Mouse (Mus musculus) CH12.LX (cell line): ENCODE data around the gene Endod1. TPM values are rescaled to one million over a fixed set of nuclear protein-coding genes. Genes with fewer than 3 reads are reported as not detected.

ENCODE experiments used
- DNase-seq: peaks from one replicate; pipeline ENCODE4 v3.0.0-alpha.2; 2013; ENCODE audit errors: extremely low read depth
- H3K27ac ChIP-seq: 2 replicates; pipeline ENCODE4 v1.5.1; 2012; ENCODE audit warnings: low read depth, mild to moderate bottlenecking, control low read depth, moderate library complexity; ENCODE audit not compliant: insufficient read depth
- H3K27me3 ChIP-seq: replicated peaks from 2 replicates; pipeline ENCODE3; 2012; ENCODE audit warnings: inconsistent platforms
- H3K36me3 ChIP-seq, 2 experiments: replicated peaks in 1 of 2; 2 replicates each; pipeline versions ENCODE3 to v1.6.1; 2012; ENCODE audit warnings: inconsistent platforms in 1 of 2, low read length in 1 of 2, mild to moderate bottlenecking in 1 of 2, mixed read lengths in 1 of 2, moderate library complexity in 1 of 2; ENCODE audit not compliant: control insufficient read depth in 1 of 2, insufficient read depth in 1 of 2
- H3K4me1 ChIP-seq, 2 experiments: 2 replicates each; pipeline ENCODE4 v1.6.1; 2012; ENCODE audit warnings: inconsistent platforms in 1 of 2, moderate library complexity in 1 of 2; ENCODE audit not compliant: insufficient read depth in 2 of 2, control insufficient read depth in 1 of 2
- H3K4me2 ChIP-seq: 2 replicates; pipeline ENCODE4 v1.6.1; 2012; ENCODE audit warnings: low read depth, mild to moderate bottlenecking, control low read depth; ENCODE audit not compliant: poor library complexity, insufficient read depth, severe bottlenecking
- H3K4me3 ChIP-seq, 3 experiments: fragments of 150-350 bp in 1 of 3; sonication (generic) in 1 of 3; replicated peaks in 1 of 3; 2 replicates each; pipeline versions ENCODE3 to v1.5.1; 2011 to 2012; ENCODE audit warnings: low read depth in 2 of 3, low read length in 2 of 3, mild to moderate bottlenecking in 2 of 3, moderate library complexity in 2 of 3, control low read depth in 1 of 3, improper control_type of control experiment in 1 of 3, inconsistent platforms in 1 of 3, mixed read lengths in 1 of 3; ENCODE audit not compliant: poor library complexity in 1 of 3
- H3K79me2 ChIP-seq: replicated peaks from 2 replicates; pipeline ENCODE4 v1.6.1; 2012; ENCODE audit warnings: mild to moderate bottlenecking, moderate library complexity; ENCODE audit not compliant: control insufficient read depth, poor library complexity, insufficient read depth, severe bottlenecking; ENCODE audit errors: extremely low read depth
- H3K9ac ChIP-seq: 2 replicates; pipeline ENCODE4 v1.6.1; 2012; ENCODE audit warnings: low read depth, mild to moderate bottlenecking, control low read depth, moderate library complexity; ENCODE audit not compliant: insufficient read depth
- H3K9me3 ChIP-seq: replicated peaks from 2 replicates; pipeline ENCODE3; 2012; ENCODE audit warnings: low read length, inconsistent platforms, mixed read lengths
- BHLHE40 ChIP-seq: IDR thresholded peaks from 2 replicates; pipeline ENCODE4 v1.6.1; 2011; ENCODE audit warnings: mild to moderate bottlenecking, low read depth, low read length, improper control_type of control experiment
- CHD2 ChIP-seq: IDR thresholded peaks from 2 replicates; pipeline ENCODE4 v1.6.1; 2011; ENCODE audit warnings: low read length, improper control_type of control experiment
- E2F4 ChIP-seq: IDR thresholded peaks from 2 replicates; pipeline ENCODE4 v1.6.1; 2011; ENCODE audit warnings: low read depth, low read length, improper control_type of control experiment; ENCODE audit not compliant: insufficient replicate concordance
- ETS1 ChIP-seq: conservative IDR thresholded peaks from 2 replicates; pipeline ENCODE4 v1.6.1; 2012; ENCODE audit warnings: low read depth, mild to moderate bottlenecking, inconsistent platforms, low read length, improper control_type of control experiment, moderate library complexity
- HCFC1 ChIP-seq: IDR thresholded peaks from 2 replicates; pipeline ENCODE4 v1.6.1; 2012; ENCODE audit warnings: low read depth, mild to moderate bottlenecking, inconsistent platforms, low read length, improper control_type of control experiment
- KAT2A ChIP-seq: IDR thresholded peaks from 2 replicates; pipeline ENCODE4 v1.6.1; 2012; ENCODE audit warnings: low read length, improper control_type of control experiment, inconsistent platforms; ENCODE audit not compliant: insufficient replicate concordance
- MAFK ChIP-seq: IDR thresholded peaks from 2 replicates; pipeline ENCODE4 v1.6.1; 2011; ENCODE audit warnings: low read length, improper control_type of control experiment; ENCODE audit not compliant: insufficient replicate concordance
- MAX ChIP-seq: IDR thresholded peaks from 2 replicates; pipeline ENCODE4 v1.6.1; 2011; ENCODE audit warnings: low read length, improper control_type of control experiment
- MAZ ChIP-seq: IDR thresholded peaks from 2 replicates; pipeline ENCODE4 v1.6.1; 2012; ENCODE audit warnings: low read depth, mild to moderate bottlenecking, inconsistent platforms, low read length, improper control_type of control experiment, moderate library complexity
- MEF2A ChIP-seq: IDR thresholded peaks from 2 replicates; pipeline ENCODE4 v1.6.1; 2014; ENCODE audit warnings: low read depth, mild to moderate bottlenecking, inconsistent platforms, low read length, improper control_type of control experiment, borderline replicate concordance
- MXI1 ChIP-seq: IDR thresholded peaks from 2 replicates; pipeline ENCODE4 v1.6.1; 2011; ENCODE audit warnings: mild to moderate bottlenecking, low read depth, low read length, improper control_type of control experiment
- NELFE ChIP-seq: IDR thresholded peaks from 2 replicates; pipeline ENCODE4 v1.6.1; 2011; ENCODE audit warnings: low read depth, low read length, improper control_type of control experiment
- NRF1 ChIP-seq: IDR thresholded peaks from 2 replicates; pipeline ENCODE4 v1.6.1; 2014; ENCODE audit warnings: low read depth, mild to moderate bottlenecking, inconsistent platforms, low read length, improper control_type of control experiment, moderate library complexity
- PAX5 ChIP-seq: IDR thresholded peaks from 2 replicates; pipeline ENCODE4 v1.6.1; 2012; ENCODE audit warnings: low read length, inconsistent platforms, mixed read lengths
- POLR2AphosphoS2 ChIP-seq: IDR thresholded peaks from 2 replicates; pipeline ENCODE4 v1.6.1; 2011; ENCODE audit warnings: low read depth, low read length, improper control_type of control experiment
- RAD21 ChIP-seq: IDR thresholded peaks from 2 replicates; pipeline ENCODE4 v1.6.1; 2011; ENCODE audit warnings: low read depth, mild to moderate bottlenecking, low read length, improper control_type of control experiment, moderate library complexity
- UBTF ChIP-seq: IDR thresholded peaks from 2 replicates; pipeline ENCODE4 v1.6.1; 2012; ENCODE audit warnings: low read depth, mild to moderate bottlenecking, inconsistent platforms, low read length, improper control_type of control experiment, moderate library complexity
- USF2 ChIP-seq: conservative IDR thresholded peaks from 2 replicates; pipeline ENCODE4 v1.6.1; 2011; ENCODE audit warnings: low read depth, low read length, improper control_type of control experiment
- ZC3H11A ChIP-seq: IDR thresholded peaks from 2 replicates; pipeline ENCODE4 v1.6.1; 2012; ENCODE audit warnings: low read depth, mild to moderate bottlenecking, inconsistent platforms, low read length, improper control_type of control experiment
- dilution Hi-C: fragments of 300-500 bp; cut with MboI; formaldehyde crosslinking; loops from 2 replicates; pipeline ENCODE4 v1.14.3; 2020; ENCODE audit warnings: low sequenced_read_pairs; ENCODE audit not compliant: extremely low pct_unique_long_range_greater_than_20kb, extremely low pct_ligation_motif_present
- in situ Hi-C: fragments of 300-500 bp; cut with MboI; formaldehyde crosslinking; loops from 3 replicates; pipeline ENCODE4 v1.14.3; 2019; ENCODE audit warnings: low sequenced_read_pairs, low pct_ligation_motif_present, low pct_unique_long_range_greater_than_20kb, mixed read lengths
- polyA plus RNA-seq: library from polyadenylated mRNA; unstranded; fragments of >175 nt; gene quantifications from 2 replicates; pipeline ENCODE4 v1.2.1, GENCODE M21; 2012; ENCODE audit warnings: low read depth; ENCODE audit not compliant: insufficient read length
- total RNA-seq, 2 experiments: library from RNA; depleted of rRNA; stranded (reverse); fragments of 300-350 nt in 1 of 2; fragments of >200 nt in 1 of 2; gene quantifications; 2 replicates each; pipeline ENCODE4 v1.2.3; 2012 to 2014

The Endod1 gene
- total and polyA plus RNA-seq, 3 experiments, result 1.6 to 4.6 (median 3.0) TPM

DNA sequence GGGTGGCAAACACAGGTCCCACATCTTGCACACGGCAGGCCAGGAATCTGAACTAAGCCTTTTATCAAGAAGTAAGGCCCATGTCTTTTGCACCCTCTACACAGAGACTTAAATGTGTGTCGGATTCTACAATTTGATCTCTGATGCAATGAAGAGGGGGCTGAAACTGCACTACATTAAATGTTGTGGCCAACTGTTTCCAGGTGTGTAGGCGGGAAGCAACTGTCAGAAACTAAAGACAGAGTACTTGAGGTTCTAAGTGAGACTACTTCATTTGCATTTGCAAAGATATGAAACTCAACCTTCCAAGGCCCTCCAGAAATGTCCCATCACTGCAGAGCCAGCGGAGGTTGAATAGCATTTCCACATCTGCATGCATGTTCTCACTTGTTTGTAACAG is 5.2 kb downstream of the Endod1 start:
- Histone ChIP-seq H3K4me1 (peaks cover 0 to 20% of the 10 kb centered on the region in 2 experiments; a peak in 3 of 4 replicates), H3K27ac (no peak overlapping the region), H3K27me3 (peaks cover 15% of the 10 kb centered on the region), H3K9ac (no peak overlapping the region), H3K36me3 (no peaks in the 10 kb centered on the region), H3K79me2 (no peaks in the 10 kb centered on the region), H3K4me3 (no peak overlapping the region), H3K9me3 (no peaks in the 10 kb centered on the region)
- in situ Hi-C loops, result no loop called here
- no peak for DNase-seq
- dilution Hi-C loops, result no loop called here
- TF ChIP-seq MAFK (peak; percentile 33; the same call in 1 of the 2 replicates), UBTF (no peak)
- TF ChIP-seq, all 38 proteins: peak for 1
- H3K4me2 ChIP-seq, result no peak overlapping the region

DNA sequence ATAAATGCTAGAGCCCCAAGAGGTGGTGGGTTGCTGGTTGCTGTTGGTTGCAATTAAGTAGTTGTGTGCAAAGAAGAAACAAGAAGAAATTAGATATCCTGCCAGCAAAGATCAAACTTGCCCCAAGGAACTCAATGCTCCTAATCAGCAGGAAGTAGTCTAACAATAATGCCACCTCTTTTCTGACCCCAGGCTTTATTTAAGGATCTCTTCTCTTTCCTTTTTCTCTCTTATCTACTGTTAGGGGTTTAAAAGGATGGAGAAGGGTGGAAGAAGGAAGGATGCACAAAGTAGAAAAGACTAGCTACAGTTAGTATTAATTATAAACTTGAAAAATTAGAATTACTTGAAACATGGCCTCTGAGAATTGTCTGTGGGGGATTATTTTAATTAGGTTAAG is 8.9 kb downstream of the Endod1 start:
- no peaks in the 10 kb centered on the region for H3K27me3 ChIP-seq
- DNase-seq, result no peak
- H3K36me3 ChIP-seq, result no peaks in the 10 kb centered on the region
- H3K9ac ChIP-seq, result no peak overlapping the region
- H3K79me2 ChIP-seq, result no peaks in the 10 kb centered on the region
- no peak overlapping the region for H3K4me2 ChIP-seq
- no peak overlapping the region for H3K27ac ChIP-seq
- H3K4me3 ChIP-seq, result no peak overlapping the region
- peaks cover 6% of the 10 kb centered on the region for H3K9me3 ChIP-seq
- dilution Hi-C loops (no loop called here), in situ Hi-C loops (no loop called here)
- TF ChIP-seq RAD21, result no peak
- TF ChIP-seq MAZ, result no peak
- no peak for TF ChIP-seq PAX5
- no peak for TF ChIP-seq MXI1
- TF ChIP-seq NRF1, result no peak
- TF ChIP-seq USF2, result no peak
- no peak for TF ChIP-seq KAT2A
- TF ChIP-seq POLR2AphosphoS2, result no peak
- no peak for TF ChIP-seq UBTF
- no peak for TF ChIP-seq NELFE
- H3K4me1 ChIP-seq, result peaks cover 0 to 13% of the 10 kb centered on the region in 2 experiments; a peak in 3 of 4 replicates

DNA sequence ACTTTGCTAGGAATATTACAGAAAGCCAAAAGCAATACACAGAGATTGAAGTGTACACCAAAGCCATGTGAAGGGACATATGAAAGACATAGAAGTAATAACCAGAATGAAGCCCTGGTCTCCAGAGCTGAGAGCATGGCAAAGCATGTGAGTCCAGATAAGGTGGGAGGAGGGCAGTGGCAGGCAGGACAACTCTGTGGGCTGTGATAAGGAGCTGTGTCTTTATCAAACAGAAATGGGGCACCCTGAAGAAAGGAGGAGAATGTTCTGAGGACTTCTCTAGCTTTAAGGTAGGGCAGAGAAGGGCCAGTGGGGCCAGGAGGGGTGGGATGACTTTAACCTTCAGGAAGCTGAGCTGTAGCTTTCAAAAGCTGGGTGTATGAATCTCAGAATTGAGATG is 12.0 kb downstream of the Endod1 start:
- in situ Hi-C loops, result no loop called here
- no peak overlapping the region for H3K27ac ChIP-seq
- peaks cover 2 to 24% of the 10 kb centered on the region in 2 experiments; a peak in 3 of 4 replicates for H3K4me1 ChIP-seq
- H3K36me3 ChIP-seq, result no peaks in the 10 kb centered on the region
- TF ChIP-seq MAX (no peak), ETS1 (no peak), MXI1 (no peak), BHLHE40 (no peak), CHD2 (no peak), ZC3H11A (no peak), MEF2A (no peak), PAX5 (no peak), HCFC1 (no peak), KAT2A (no peak), E2F4 (no peak)
- TF ChIP-seq, all 38 proteins: peak for 0
- no peaks in the 10 kb centered on the region for H3K79me2 ChIP-seq
- no peak overlapping the region for H3K9ac ChIP-seq
- peaks cover 6% of the 10 kb centered on the region for H3K9me3 ChIP-seq
- no peak overlapping the region for H3K4me3 ChIP-seq
- no peaks in the 10 kb centered on the region for H3K27me3 ChIP-seq
- H3K4me2 ChIP-seq, result no peak overlapping the region
- dilution Hi-C loops, result no loop called here
- no peak for DNase-seq
